Mouse (Mus musculus) C2C12 (cell line): ENCODE results near the gene Slc9a6. TPM values are rescaled to one million over a fixed set of nuclear protein-coding genes. Genes with fewer than 3 reads are reported as not detected.

Experiments used
- H3K27me3 ChIP-seq: one replicate; pipeline ENCODE4 v1.6.1; 2011; ENCODE audit not compliant: control insufficient read depth, insufficient read depth, insufficient read length
- H3K36me3 ChIP-seq: one replicate; pipeline ENCODE4 v1.6.1; 2011; ENCODE audit not compliant: control insufficient read depth, insufficient read depth
- H3K4me3 ChIP-seq: one replicate; pipeline ENCODE4 v1.5.1; 2011; ENCODE audit warnings: mild to moderate bottlenecking, control low read depth; ENCODE audit not compliant: poor library complexity, insufficient read depth, severe bottlenecking
- H3K79me2 ChIP-seq: one replicate; pipeline ENCODE4 v1.6.1; 2011; ENCODE audit not compliant: control insufficient read depth, insufficient read depth
- H3K79me3 ChIP-seq: one replicate; pipeline ENCODE4 v1.6.1; 2011; ENCODE audit warnings: low read depth, control low read depth
- H3ac ChIP-seq: one replicate; pipeline ENCODE3; 2011; ENCODE audit warnings: low read depth; ENCODE audit not compliant: control insufficient read depth, insufficient read length
- CEBPB ChIP-seq: IDR thresholded peaks from one replicate; pipeline ENCODE4 v1.6.1; 2011; ENCODE audit warnings: low read depth, mild to moderate bottlenecking, control low read depth, moderate library complexity
- CTCF ChIP-seq: IDR thresholded peaks from one replicate; pipeline ENCODE4 v1.5.1; 2011; ENCODE audit not compliant: control insufficient read depth, insufficient read depth, insufficient read length
- FOSL1 ChIP-seq: IDR thresholded peaks from one replicate; pipeline ENCODE4 v1.8.0; 2011; ENCODE audit warnings: mild to moderate bottlenecking, low read length; ENCODE audit not compliant: poor library complexity, insufficient read depth, severe bottlenecking
- MAX ChIP-seq: IDR thresholded peaks from one replicate; pipeline ENCODE4 v1.6.1; 2011; ENCODE audit warnings: mild to moderate bottlenecking, control low read depth
- MYOD1 ChIP-seq: IDR thresholded peaks from one replicate; pipeline ENCODE4 v1.6.1; 2011; ENCODE audit warnings: low read depth; ENCODE audit not compliant: control insufficient read depth, insufficient read length
- MYOG ChIP-seq: IDR thresholded peaks from one replicate; pipeline ENCODE4 v1.6.1; 2011; ENCODE audit not compliant: control insufficient read depth, insufficient read length; ENCODE audit errors: extremely low read depth
- USF1 ChIP-seq: IDR thresholded peaks from one replicate; pipeline ENCODE4 v1.6.1; 2011; ENCODE audit warnings: low read depth, mild to moderate bottlenecking, control low read depth, moderate library complexity
- microRNA-seq: library from miRNA; unstranded; fragments of <30 nt; microRNA quantifications from one replicate; pipeline ENCODE4, GENCODE M21; 2019; ENCODE audit warnings: borderline microRNAs expressed
- polyA plus RNA-seq: library from polyadenylated mRNA; unstranded; fragments of >200 nt; fragmentation: generic; extraction: Trizol; gene quantifications from one replicate; pipeline ENCODE4 v1.2.1, GENCODE M21; 2012; ENCODE audit warnings: missing spikeins

Gene Slc9a6
- polyA plus RNA-seq, 1 experiment = 7.2 TPM

GRCm38 (mm10) chrX:56703965-56704562, 94.5 kb downstream of the Slc9a6 start:
- no peaks in the 10 kb centered on the region for H3K36me3 ChIP-seq
- TF ChIP-seq CTCF = no peak
- peak; percentile 55 for TF ChIP-seq MYOD1
- H3K27me3 ChIP-seq = no peaks in the 10 kb centered on the region
- H3K79me2 ChIP-seq = no peaks in the 10 kb centered on the region
- no peak overlapping the region for H3ac ChIP-seq
- no peak overlapping the region for H3K4me3 ChIP-seq
- no peaks in the 10 kb centered on the region for H3K79me3 ChIP-seq

- TF ChIP-seq CEBPB (no peak), FOSL1 (no peak), USF1 (no peak), MAX (no peak), MYOD1 (no peak), CTCF (no peak), MYOG (no peak)
- no peak overlapping the region for H3ac ChIP-seq
- H3K36me3 ChIP-seq = no peaks in the 10 kb centered on the region
- H3K79me2 ChIP-seq = no peaks in the 10 kb centered on the region
- no peak overlapping the region for H3K4me3 ChIP-seq
- H3K79me3 ChIP-seq = no peaks in the 10 kb centered on the region
- H3K27me3 ChIP-seq = no peaks in the 10 kb centered on the region
Measured at GRCm38 (mm10) chrX:56708592-56709370, 99.2 kb downstream of the Slc9a6 start.

- Histone ChIP-seq H3K36me3 (no peaks in the 10 kb centered on the region), H3K27me3 (no peaks in the 10 kb centered on the region)
- TF ChIP-seq MYOD1 (no peak), USF1 (no peak), MYOG (no peak), CTCF (no peak), CEBPB (no peak), FOSL1 (no peak), MAX (no peak)
Measured at GRCm38 (mm10) chrX:56710522-56710921, 101.0 kb downstream of the Slc9a6 start.

GRCm38 (mm10) chrX:56712666-56713065, 103.1 kb downstream of the Slc9a6 start:
- no peaks in the 10 kb centered on the region for H3K79me3 ChIP-seq
- TF ChIP-seq USF1 (no peak), CTCF (no peak), MAX (no peak), FOSL1 (no peak), MYOD1 (no peak), MYOG (no peak), CEBPB (no peak)
- H3K79me2 ChIP-seq = no peaks in the 10 kb centered on the region
- no peaks in the 10 kb centered on the region for H3K36me3 ChIP-seq
- H3K27me3 ChIP-seq = no peaks in the 10 kb centered on the region
- no peak overlapping the region for H3ac ChIP-seq
- no peak overlapping the region for H3K4me3 ChIP-seq

More at GRCm38 (mm10) chrX:56710522-56710921, 101.0 kb downstream of the Slc9a6 start:
- H3ac ChIP-seq = no peak overlapping the region
- H3K4me3 ChIP-seq = no peak overlapping the region
- H3K79me2 ChIP-seq = no peaks in the 10 kb centered on the region
- H3K79me3 ChIP-seq = no peaks in the 10 kb centered on the region

Small RNA genes lying within 50 kb of the gene (microRNA-seq; reads per million reads assigned to microRNA genes)
- 0.48 reads per million, percentile 8 among the genes with 10 or more reads in this experiment for gene Mir5116

Other genes with a start within 250 kb of the Slc9a6 start
- not detected for gene Smim10l2a, start 235.2 kb upstream of the Slc9a6 start, polyA plus RNA-seq
- gene Gm2174, start 161.8 kb upstream of the Slc9a6 start, polyA plus RNA-seq = not detected
- gene Ints6l, start 154.9 kb upstream of the Slc9a6 start, polyA plus RNA-seq = 1.2 TPM
- gene Gm10477, start 85.0 kb upstream of the Slc9a6 start, polyA plus RNA-seq = not detected
- gene Gm648, start 60.2 kb upstream of the Slc9a6 start, polyA plus RNA-seq = 0.07 TPM
- gene Mmgt1, start 11.7 kb upstream of the Slc9a6 start, polyA plus RNA-seq = 11.7 TPM
- gene Fhl1, start 122.0 kb downstream of the Slc9a6 start, polyA plus RNA-seq = 42.8 TPM
- gene Map7d3, start 212.6 kb downstream of the Slc9a6 start, polyA plus RNA-seq = 0.06 TPM